Mouse (Mus musculus): Measurements from ENCODE around the gene Oip5.

DNA sequence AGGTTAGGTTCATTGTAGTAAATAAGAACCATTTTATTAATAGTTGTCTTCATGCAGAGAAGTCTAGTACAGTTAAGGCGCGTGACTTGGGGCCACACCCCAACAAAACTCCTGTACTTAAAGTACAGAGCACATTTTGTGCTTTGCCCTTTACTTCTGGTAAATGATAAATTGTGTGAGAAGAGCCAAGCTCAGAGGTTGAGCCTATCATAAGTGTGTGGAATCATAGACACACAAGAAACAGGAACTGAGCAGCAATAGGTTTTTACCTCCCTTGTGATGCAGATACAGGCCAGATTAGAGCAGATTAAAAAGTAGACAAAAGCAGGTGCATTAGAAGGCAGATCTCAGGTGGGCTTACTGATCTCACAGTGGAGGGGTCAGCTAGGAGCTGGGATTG is 3.0 kb upstream of the Oip5 start:
- TF ChIP-seq ZNF384 (IDR thresholded peaks at IDR 0.05; ENCODE audit: low read depth, low read length) = no peak
- TF ChIP-seq CHD2 (IDR thresholded peaks at IDR 0.05; ENCODE audit: low read depth, low read length) = no peak
- TF ChIP-seq ZC3H11A (IDR thresholded peaks at IDR 0.05; ENCODE audit: borderline replicate concordance, low read depth, low read length) = no peak
- no peak for TF ChIP-seq HCFC1 (IDR thresholded peaks at IDR 0.05; ENCODE audit: borderline replicate concordance, insufficient read depth, low read length)
